Mouse (Mus musculus) ES-Bruce4 (cell line): ENCODE results near the gene Sec61a1. TPM values are rescaled to one million over a fixed set of nuclear protein-coding genes. Genes with fewer than 3 reads are reported as not detected.

Source experiments
- H3K27ac ChIP-seq: 2 replicates; pipeline ENCODE4 v1.5.1; 2012; ENCODE audit warnings: low read length, inconsistent platforms; ENCODE audit not compliant: insufficient read depth
- H3K27me3 ChIP-seq: 2 replicates; pipeline ENCODE4 v1.6.1; 2012; ENCODE audit warnings: mild to moderate bottlenecking, low read length, inconsistent platforms; ENCODE audit not compliant: control insufficient read depth, poor library complexity, insufficient read depth, severe bottlenecking
- H3K36me3 ChIP-seq: 2 replicates; pipeline ENCODE4 v1.6.1; 2012; ENCODE audit warnings: inconsistent platforms, mild to moderate bottlenecking, low read length, moderate library complexity; ENCODE audit not compliant: control insufficient read depth, poor library complexity, insufficient read depth, severe bottlenecking
- H3K4me1 ChIP-seq: one replicate; pipeline ENCODE4 v1.8.1; 2011; ENCODE audit warnings: low read length; ENCODE audit not compliant: control insufficient read depth, insufficient read depth
- H3K4me3 ChIP-seq: 2 replicates; pipeline ENCODE4 v1.5.1; 2011; ENCODE audit warnings: low read depth, mild to moderate bottlenecking, low read length
- H3K9ac ChIP-seq: 2 replicates; pipeline ENCODE4 v1.6.1; 2012; ENCODE audit warnings: low read depth, mild to moderate bottlenecking, inconsistent platforms; ENCODE audit not compliant: poor library complexity, severe bottlenecking
- H3K9me3 ChIP-seq: replicated peaks from 2 replicates; pipeline ENCODE4 v1.6.1; 2012; ENCODE audit warnings: mild to moderate bottlenecking, low read length, inconsistent platforms; ENCODE audit not compliant: control insufficient read depth, poor library complexity, insufficient read depth, severe bottlenecking
- CTCF ChIP-seq: IDR thresholded peaks from one replicate; pipeline ENCODE4 v1.8.1; 2011; ENCODE audit warnings: low read depth, low read length
- EP300 ChIP-seq: IDR thresholded peaks from 2 replicates; pipeline ENCODE4 v1.6.1; 2011; ENCODE audit warnings: low read depth, low read length; ENCODE audit not compliant: insufficient read depth
- POLR2A ChIP-seq: IDR thresholded peaks from one replicate; pipeline ENCODE4 v1.8.1; 2011; ENCODE audit warnings: low read length; ENCODE audit not compliant: insufficient read depth
- polyA plus RNA-seq: library from polyadenylated mRNA; stranded (reverse); fragments of >200 nt; gene quantifications from 2 replicates; pipeline ENCODE4 v1.2.4, GENCODE M21; 2011; ENCODE audit warnings: low read depth; ENCODE audit not compliant: missing spikeins, insufficient read depth, insufficient read length

The Sec61a1 gene
- polyA plus RNA-seq, 1 experiment: 126 TPM

GRCm38 (mm10) chr6:88557548-88557947 lies 38.8 kb upstream of the Sec61a1 start:
- Histone ChIP-seq H3K27me3 (no peaks in the 10 kb centered on the region), H3K27ac (no peak overlapping the region), H3K36me3 (no peaks in the 10 kb centered on the region), H3K9me3 (no peaks in the 10 kb centered on the region), H3K9ac (no peak overlapping the region), H3K4me1 (no peaks in the 10 kb centered on the region), H3K4me3 (no peak overlapping the region)
- TF ChIP-seq CTCF (no peak), EP300 (no peak)

- Histone ChIP-seq H3K4me3 (no peak overlapping the region), H3K27me3 (no peaks in the 10 kb centered on the region), H3K27ac (no peak overlapping the region), H3K36me3 (no peaks in the 10 kb centered on the region), H3K9me3 (no peaks in the 10 kb centered on the region), H3K4me1 (no peaks in the 10 kb centered on the region), H3K9ac (no peak overlapping the region)
- no peak for TF ChIP-seq EP300
- no peak for TF ChIP-seq POLR2A
- TF ChIP-seq CTCF: no peak
Observed at GRCm38 (mm10) chr6:88549916-88550315, 31.2 kb upstream of the Sec61a1 start.

- Histone ChIP-seq H3K9me3 (no peaks in the 10 kb centered on the region), H3K4me1 (no peaks in the 10 kb centered on the region), H3K9ac (no peak overlapping the region), H3K36me3 (no peaks in the 10 kb centered on the region), H3K27ac (no peak overlapping the region), H3K27me3 (no peaks in the 10 kb centered on the region), H3K4me3 (no peak overlapping the region)
- TF ChIP-seq EP300: no peak
- TF ChIP-seq POLR2A: no peak
- no peak for TF ChIP-seq CTCF
Observed at GRCm38 (mm10) chr6:88549137-88549814, 30.6 kb upstream of the Sec61a1 start.

GRCm38 (mm10) chr6:88548405-88549049 lies 29.8 kb upstream of the Sec61a1 start:
- Histone ChIP-seq H3K36me3 (no peaks in the 10 kb centered on the region), H3K4me3 (no peak overlapping the region), H3K9ac (no peak overlapping the region), H3K27ac (no peak overlapping the region), H3K27me3 (no peaks in the 10 kb centered on the region), H3K4me1 (no peaks in the 10 kb centered on the region), H3K9me3 (no peaks in the 10 kb centered on the region)
- TF ChIP-seq CTCF: no peak
- no peak for TF ChIP-seq POLR2A
- TF ChIP-seq EP300: no peak

- H3K36me3 ChIP-seq: no peaks in the 10 kb centered on the region
- H3K9ac ChIP-seq: no peak overlapping the region
- no peaks in the 10 kb centered on the region for H3K27me3 ChIP-seq
- H3K4me1 ChIP-seq: no peaks in the 10 kb centered on the region
- TF ChIP-seq POLR2A (no peak), EP300 (no peak), CTCF (no peak)
- no peaks in the 10 kb centered on the region for H3K9me3 ChIP-seq
- H3K27ac ChIP-seq: no peak overlapping the region
- H3K4me3 ChIP-seq: no peak overlapping the region
Observed at GRCm38 (mm10) chr6:88545397-88545790, 26.7 kb upstream of the Sec61a1 start.

- H3K27ac ChIP-seq: no peak overlapping the region
- H3K27me3 ChIP-seq: no peaks in the 10 kb centered on the region
- H3K9me3 ChIP-seq: no peaks in the 10 kb centered on the region
- H3K4me1 ChIP-seq: no peaks in the 10 kb centered on the region
- no peak overlapping the region for H3K9ac ChIP-seq
- no peak overlapping the region for H3K4me3 ChIP-seq
- H3K36me3 ChIP-seq: no peaks in the 10 kb centered on the region
- TF ChIP-seq EP300 (no peak), CTCF (no peak), POLR2A (no peak)
Observed at GRCm38 (mm10) chr6:88544644-88545396, 26.1 kb upstream of the Sec61a1 start.
